Mouse (Mus musculus): ENCODE data around the gene Akap6. TPM values are rescaled to one million over a fixed set of nuclear protein-coding genes. Genes with fewer than 3 reads are reported as not detected.
A peak's percentile ranks its signal among the peaks of the same experiment; 100 is the strongest.

The Akap6 gene
- polyA plus RNA-seq, 1 experiment from 2014 or later, result 4.5 TPM

DNA sequence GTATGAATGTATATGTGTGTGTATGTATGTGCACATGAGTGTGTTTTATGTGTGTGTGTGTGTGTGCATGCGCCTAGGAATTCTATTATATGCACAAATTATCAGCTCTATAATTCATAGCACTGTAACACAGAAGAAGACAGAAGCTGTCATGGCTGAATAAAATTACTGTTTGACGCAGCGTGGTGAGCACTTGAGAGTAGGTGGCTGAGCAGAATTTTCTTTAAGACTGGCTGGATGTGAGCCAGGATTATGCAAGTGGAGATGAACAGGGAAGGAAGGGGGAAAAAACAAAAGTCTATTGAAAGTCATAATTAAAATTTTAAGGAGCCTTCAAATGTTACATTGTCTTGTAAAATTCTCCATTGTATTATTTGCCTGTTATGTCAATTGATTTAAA is 74.7 kb downstream of the Akap6 start:
- no peak for ATAC-seq (replicated peaks; ENCODE audit: insufficient number of reproducible peaks, low FRiP score, low TSS enrichment, low read depth)
- H3K4me1 ChIP-seq (ENCODE audit: control insufficient read depth, insufficient read depth, low read length), result no peaks in the 10 kb centered on the region
- no peak for DNase-seq (ENCODE audit: low spot score)
- H3K27me3 ChIP-seq (ENCODE audit: control insufficient read depth, insufficient read depth, low read length), result no peaks in the 10 kb centered on the region
- no peak overlapping the region for H3K4me2 ChIP-seq (ENCODE audit: low read depth, low read length)
- H3K4me3 ChIP-seq (ENCODE audit: low read depth, low read length), result no peak overlapping the region
- no peak overlapping the region for H3K9ac ChIP-seq (replicated peaks; ENCODE audit: low read length)
- H3K36me3 ChIP-seq (replicated peaks; ENCODE audit: control insufficient read depth, insufficient read depth, low read depth, low read length), result no peaks in the 10 kb centered on the region
- 76% methylated on average over 3 of the region's 3 CpGs for WGBS
- no peaks in the 10 kb centered on the region for H3K9me3 ChIP-seq (replicated peaks; ENCODE audit: control insufficient read depth, low read length)
- H3K27ac ChIP-seq (replicated peaks; ENCODE audit: low read depth, low read length), result no peak overlapping the region

GRCm38 (mm10) chr12:52774382-52774781 is 75.2 kb downstream of the Akap6 start:
- H3K4me1 ChIP-seq (ENCODE audit: control insufficient read depth, insufficient read depth, low read length), result no peaks in the 10 kb centered on the region
- 18% methylated on average over 6 of the region's 6 CpGs for WGBS
- no peaks in the 10 kb centered on the region for H3K27me3 ChIP-seq (ENCODE audit: control insufficient read depth, insufficient read depth, low read length)
- ATAC-seq (replicated peaks; ENCODE audit: insufficient number of reproducible peaks, low FRiP score, low TSS enrichment, low read depth) (no peak), DNase-seq (ENCODE audit: low spot score) (no peak)
- H3K27ac ChIP-seq (replicated peaks; ENCODE audit: low read depth, low read length), result no peak overlapping the region
- H3K9me3 ChIP-seq (replicated peaks; ENCODE audit: control insufficient read depth, low read length), result no peaks in the 10 kb centered on the region
- H3K4me2 ChIP-seq (ENCODE audit: low read depth, low read length), result no peak overlapping the region
- H3K36me3 ChIP-seq (replicated peaks; ENCODE audit: control insufficient read depth, insufficient read depth, low read depth, low read length), result no peaks in the 10 kb centered on the region
- H3K4me3 ChIP-seq (ENCODE audit: low read depth, low read length), result no peak overlapping the region
- no peak overlapping the region for H3K9ac ChIP-seq (replicated peaks; ENCODE audit: low read length)

DNA sequence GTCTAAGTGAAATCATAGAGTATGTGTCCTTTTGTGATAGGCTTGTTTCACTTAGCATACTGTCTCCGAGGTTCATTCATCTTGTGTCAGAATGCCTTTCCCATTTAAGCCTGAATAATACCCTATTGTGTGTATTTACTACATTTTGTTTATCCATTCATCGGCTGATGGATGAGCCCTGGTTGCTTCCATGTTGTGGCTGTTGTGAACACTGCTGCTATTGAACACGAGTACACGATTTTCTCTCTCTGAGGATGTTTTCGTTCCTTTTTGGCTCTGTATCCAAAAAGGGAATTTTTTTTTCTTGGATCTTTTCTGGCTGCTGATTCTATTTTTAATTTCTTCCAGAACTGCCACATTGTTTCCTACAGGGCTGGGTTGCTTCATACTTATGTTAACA is 81.0 kb downstream of the Akap6 start:
- Histone ChIP-seq H3K4me2 (ENCODE audit: low read depth, low read length) (no peak overlapping the region), H3K36me3 (replicated peaks; ENCODE audit: control insufficient read depth, insufficient read depth, low read depth, low read length) (no peaks in the 10 kb centered on the region), H3K4me3 (ENCODE audit: low read depth, low read length) (no peak overlapping the region), H3K27me3 (ENCODE audit: control insufficient read depth, insufficient read depth, low read length) (no peaks in the 10 kb centered on the region), H3K27ac (replicated peaks; ENCODE audit: low read depth, low read length) (no peak overlapping the region), H3K4me1 (ENCODE audit: control insufficient read depth, insufficient read depth, low read length) (no peaks in the 10 kb centered on the region), H3K9me3 (replicated peaks; ENCODE audit: control insufficient read depth, low read length) (no peaks in the 10 kb centered on the region), H3K9ac (replicated peaks; ENCODE audit: low read length) (no peak overlapping the region)
- no peak for DNase-seq (ENCODE audit: low spot score)
- ATAC-seq (replicated peaks; ENCODE audit: insufficient number of reproducible peaks, low FRiP score, low TSS enrichment, low read depth), result no peak
- 57% methylated on average over 5 of the region's 5 CpGs for WGBS

DNA sequence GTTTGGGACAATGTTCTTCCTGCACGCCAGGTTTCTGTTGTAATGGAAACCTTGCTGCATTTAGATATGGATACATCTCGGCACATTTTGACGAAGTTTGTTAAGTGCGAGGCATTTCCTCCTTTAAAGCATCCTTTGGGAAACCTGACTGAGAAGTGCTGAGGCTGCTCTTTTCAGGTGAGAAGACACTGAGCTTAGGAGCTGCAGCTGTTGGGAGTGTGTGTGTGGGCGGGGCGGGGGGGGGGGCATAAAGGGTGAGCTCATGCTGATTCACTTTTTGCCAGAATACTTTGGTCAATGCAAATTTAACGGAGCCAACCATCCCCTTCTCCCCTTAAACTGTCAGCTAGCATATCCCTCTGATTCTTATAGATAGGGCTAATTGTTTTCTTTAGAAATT is 81.9 kb downstream of the Akap6 start:
- Histone ChIP-seq H3K4me2 (ENCODE audit: low read depth, low read length) (no peak overlapping the region), H3K36me3 (replicated peaks; ENCODE audit: control insufficient read depth, insufficient read depth, low read depth, low read length) (no peaks in the 10 kb centered on the region), H3K9me3 (replicated peaks; ENCODE audit: control insufficient read depth, low read length) (no peaks in the 10 kb centered on the region), H3K27ac (replicated peaks; ENCODE audit: low read depth, low read length) (no peak overlapping the region), H3K27me3 (ENCODE audit: control insufficient read depth, insufficient read depth, low read length) (no peaks in the 10 kb centered on the region), H3K4me1 (ENCODE audit: control insufficient read depth, insufficient read depth, low read length) (no peaks in the 10 kb centered on the region), H3K9ac (replicated peaks; ENCODE audit: low read length) (no peak overlapping the region), H3K4me3 (ENCODE audit: low read depth, low read length) (no peak overlapping the region)
- WGBS, result 70% methylated on average over 7 of the region's 7 CpGs
- no peak for DNase-seq (ENCODE audit: low spot score)
- ATAC-seq (replicated peaks; ENCODE audit: insufficient number of reproducible peaks, low FRiP score, low TSS enrichment, low read depth), result no peak

GRCm38 (mm10) chr12:52782902-52783441 is 83.8 kb downstream of the Akap6 start:
- no peaks in the 10 kb centered on the region for H3K27me3 ChIP-seq (ENCODE audit: control insufficient read depth, insufficient read depth, low read length)
- DNase-seq (ENCODE audit: low spot score) (peak; percentile 53), ATAC-seq (replicated peaks; ENCODE audit: insufficient number of reproducible peaks, low FRiP score, low TSS enrichment, low read depth) (no peak)
- no peak overlapping the region for H3K4me3 ChIP-seq (ENCODE audit: low read depth, low read length)
- H3K4me1 ChIP-seq (ENCODE audit: control insufficient read depth, insufficient read depth, low read length), result no peaks in the 10 kb centered on the region
- no peaks in the 10 kb centered on the region for H3K9me3 ChIP-seq (replicated peaks; ENCODE audit: control insufficient read depth, low read length)
- no peak overlapping the region for H3K27ac ChIP-seq (replicated peaks; ENCODE audit: low read depth, low read length)
- H3K36me3 ChIP-seq (replicated peaks; ENCODE audit: control insufficient read depth, insufficient read depth, low read depth, low read length), result no peaks in the 10 kb centered on the region
- H3K9ac ChIP-seq (replicated peaks; ENCODE audit: low read length), result 0 out of 2 replicates have a peak overlapping the region, but pooled peaks have one; percentile 26
- WGBS, result 12% methylated on average over 14 of the region's 14 CpGs
- H3K4me2 ChIP-seq (ENCODE audit: low read depth, low read length), result peak overlapping the region; percentile 14

GRCm38 (mm10) chr12:52785217-52785616 is 86.0 kb downstream of the Akap6 start:
- no peaks in the 10 kb centered on the region for H3K9me3 ChIP-seq (replicated peaks; ENCODE audit: control insufficient read depth, low read length)
- no peaks in the 10 kb centered on the region for H3K27me3 ChIP-seq (ENCODE audit: control insufficient read depth, insufficient read depth, low read length)
- ATAC-seq (replicated peaks; ENCODE audit: insufficient number of reproducible peaks, low FRiP score, low TSS enrichment, low read depth) (peak; percentile 29; the same call in 1 of the 2 replicates), DNase-seq (ENCODE audit: low spot score) (no peak)
- no peaks in the 10 kb centered on the region for H3K36me3 ChIP-seq (replicated peaks; ENCODE audit: control insufficient read depth, insufficient read depth, low read depth, low read length)
- no peak overlapping the region for H3K9ac ChIP-seq (replicated peaks; ENCODE audit: low read length)
- H3K4me3 ChIP-seq (ENCODE audit: low read depth, low read length), result no peak overlapping the region
- no peak overlapping the region for H3K4me2 ChIP-seq (ENCODE audit: low read depth, low read length)
- H3K4me1 ChIP-seq (ENCODE audit: control insufficient read depth, insufficient read depth, low read length), result no peaks in the 10 kb centered on the region
- no peak overlapping the region for H3K27ac ChIP-seq (replicated peaks; ENCODE audit: low read depth, low read length)

DNA sequence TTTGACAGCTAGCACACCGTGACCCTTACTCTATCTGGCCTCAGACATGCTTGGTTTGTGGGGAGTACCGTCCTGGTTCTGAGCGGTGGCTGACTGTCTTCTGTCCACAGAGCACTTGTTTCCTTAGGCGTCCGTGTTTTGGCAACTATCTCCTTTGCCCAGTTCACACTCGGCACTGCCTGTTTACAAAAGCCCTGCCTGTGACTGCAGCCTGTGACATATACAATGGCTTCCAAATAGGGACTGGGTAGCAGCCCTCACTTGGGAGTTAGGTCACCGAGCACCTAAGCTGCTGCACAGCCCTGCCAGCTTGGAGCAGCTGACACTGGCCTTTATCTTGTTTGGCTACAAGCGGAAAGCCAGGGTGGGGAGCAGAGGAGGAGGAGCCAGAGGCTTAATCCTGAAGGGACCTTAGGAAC is 91.2 kb downstream of the Akap6 start:
- no peaks in the 10 kb centered on the region for H3K36me3 ChIP-seq (replicated peaks; ENCODE audit: control insufficient read depth, insufficient read depth, low read depth, low read length)
- no peak overlapping the region for H3K4me3 ChIP-seq (ENCODE audit: low read depth, low read length)
- no peaks in the 10 kb centered on the region for H3K9me3 ChIP-seq (replicated peaks; ENCODE audit: control insufficient read depth, low read length)
- H3K27me3 ChIP-seq (ENCODE audit: control insufficient read depth, insufficient read depth, low read length), result no peaks in the 10 kb centered on the region
- 18% methylated on average over 8 of the region's 8 CpGs for WGBS
- no peak overlapping the region for H3K27ac ChIP-seq (replicated peaks; ENCODE audit: low read depth, low read length)
- H3K9ac ChIP-seq (replicated peaks; ENCODE audit: low read length), result no peak overlapping the region
- no peak overlapping the region for H3K4me2 ChIP-seq (ENCODE audit: low read depth, low read length)
- no peak for DNase-seq (ENCODE audit: low spot score)
- H3K4me1 ChIP-seq (ENCODE audit: control insufficient read depth, insufficient read depth, low read length), result no peaks in the 10 kb centered on the region
- no peak for ATAC-seq (replicated peaks; ENCODE audit: insufficient number of reproducible peaks, low FRiP score, low TSS enrichment, low read depth)

DNA sequence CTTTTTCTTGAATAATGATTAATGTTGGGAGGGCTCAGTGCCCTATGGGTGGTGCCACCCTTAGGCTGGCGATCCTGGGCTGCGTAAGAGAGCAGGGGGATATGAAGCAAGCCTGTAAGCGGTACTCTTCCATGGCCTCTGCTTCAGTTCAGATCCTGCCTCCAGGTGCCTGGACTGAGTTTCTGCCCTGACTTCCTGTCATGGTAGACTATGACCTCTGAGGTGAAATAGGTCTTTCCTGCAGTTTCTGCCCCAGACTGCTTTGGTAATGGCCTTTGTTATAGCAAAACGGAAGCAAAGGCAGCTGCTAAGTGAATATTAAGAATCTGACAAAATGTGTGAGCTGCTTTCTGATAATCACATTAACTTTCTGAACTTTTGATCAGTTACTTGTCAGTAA is 94.9 kb downstream of the Akap6 start:
- ATAC-seq (replicated peaks; ENCODE audit: insufficient number of reproducible peaks, low FRiP score, low TSS enrichment, low read depth), result no peak
- WGBS, result 81% methylated on average over 4 of the region's 4 CpGs
- Histone ChIP-seq H3K4me2 (ENCODE audit: low read depth, low read length) (no peak overlapping the region), H3K9ac (replicated peaks; ENCODE audit: low read length) (no peak overlapping the region), H3K4me3 (ENCODE audit: low read depth, low read length) (no peak overlapping the region), H3K27me3 (ENCODE audit: control insufficient read depth, insufficient read depth, low read length) (no peaks in the 10 kb centered on the region), H3K27ac (replicated peaks; ENCODE audit: low read depth, low read length) (no peak overlapping the region), H3K9me3 (replicated peaks; ENCODE audit: control insufficient read depth, low read length) (no peaks in the 10 kb centered on the region), H3K36me3 (replicated peaks; ENCODE audit: control insufficient read depth, insufficient read depth, low read depth, low read length) (no peaks in the 10 kb centered on the region), H3K4me1 (ENCODE audit: control insufficient read depth, insufficient read depth, low read length) (no peaks in the 10 kb centered on the region)
- no peak for DNase-seq (ENCODE audit: low spot score)
